Mouse (Mus musculus) cortical plate, adult 2 months (tissue): ENCODE measurements around the gene 1700012A03Rik.

Source experiments
- CTCF ChIP-seq: fragments of 200-500 bp; IDR thresholded peaks from 2 replicates; pipeline ENCODE4 v1.5.1; 2011; ENCODE audit warnings: mild to moderate bottlenecking, control low read depth, low read length; ENCODE audit not compliant: insufficient read depth; ENCODE audit errors: extremely low read depth
- POLR2A ChIP-seq: fragments of 200-500 bp; IDR thresholded peaks from 2 replicates; pipeline ENCODE4 v1.6.1; 2011; ENCODE audit warnings: mild to moderate bottlenecking, low read length, control low read depth; ENCODE audit not compliant: insufficient read depth; ENCODE audit errors: extremely low read depth

GRCm38 (mm10) chr6:32028228-32029009 is 21.6 kb upstream of the 1700012A03Rik start:
- TF ChIP-seq CTCF (no peak), POLR2A (no peak)
